Mouse (Mus musculus) liver, adult 2 months (tissue): ENCODE measurements around the gene Nfatc2.

Experiments used
- CTCF ChIP-seq: fragments of 200-500 bp; IDR thresholded peaks from 2 replicates; pipeline ENCODE4 v1.5.1; 2011; ENCODE audit warnings: low read depth, low read length, control low read depth
- POLR2A ChIP-seq: fragments of 200-500 bp; IDR thresholded peaks from 2 replicates; pipeline ENCODE4 v1.6.1; 2011; ENCODE audit warnings: low read length, control low read depth; ENCODE audit not compliant: insufficient read depth; ENCODE audit errors: extremely low read depth

- TF ChIP-seq CTCF (no peak), POLR2A (no peak)
Observed at GRCm38 (mm10) chr2:168429598-168429997, 171.9 kb downstream of the Nfatc2 start.
